Mouse (Mus musculus) G1E (cell line): ENCODE data around the gene Mgll.

Experiments used
- CTCF ChIP-seq: IDR thresholded peaks from 2 replicates; pipeline ENCODE4 v1.5.1; 2012; ENCODE audit warnings: low read depth, low read length, inconsistent platforms, mixed read lengths
- GATA2 ChIP-seq: IDR thresholded peaks from 2 replicates; pipeline ENCODE4 v1.6.1; 2012; ENCODE audit warnings: low read depth, low read length, inconsistent platforms, borderline replicate concordance
- TAL1 ChIP-seq: conservative IDR thresholded peaks from 2 replicates; pipeline ENCODE4 v1.6.1; 2012; ENCODE audit warnings: low read depth, low read length, inconsistent platforms, mixed read lengths

DNA sequence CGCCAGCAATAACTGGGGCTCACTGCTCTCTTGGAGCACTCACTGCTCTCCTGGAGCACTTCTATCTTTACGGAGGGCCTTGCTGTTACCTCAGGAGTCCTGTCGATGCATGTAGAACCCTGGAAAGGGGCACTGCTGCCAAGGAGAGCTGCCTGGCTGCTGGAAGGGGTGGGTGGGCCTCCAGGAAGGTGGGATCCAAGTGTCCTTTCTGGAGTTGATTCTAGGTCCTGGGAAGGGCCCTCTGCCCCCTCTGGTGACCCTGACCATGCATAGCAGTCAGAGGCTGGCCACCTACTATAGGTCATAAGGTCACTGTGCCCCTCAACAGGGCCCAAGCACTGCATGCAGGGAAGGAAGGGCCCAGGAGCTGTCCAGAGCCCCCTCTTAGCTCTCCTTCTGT is 102.8 kb downstream of the Mgll start:
- no peak for TF ChIP-seq CTCF
- no peak for TF ChIP-seq GATA2
- TF ChIP-seq TAL1: no peak
